Mouse (Mus musculus): ENCODE data around the gene Tmie. TPM values are rescaled to one million over a fixed set of nuclear protein-coding genes. Genes with fewer than 3 reads are reported as not detected.

Tmie gene
- total RNA-seq, 1 experiment, result 0.67 TPM

GRCm38 (mm10) chr9:110849162-110849561, 30.8 kb downstream of the Tmie start:
- Histone ChIP-seq H3K36me3 (ENCODE audit: control insufficient read depth, insufficient read depth, low read length, poor library complexity, severe bottlenecking) (no peaks in the 10 kb centered on the region), H3K9ac (ENCODE audit: insufficient read depth, low read depth, low read length, poor library complexity, severe bottlenecking) (no peak overlapping the region), H3K4me1 (ENCODE audit: control insufficient read depth in 2 of 2, insufficient read depth in 2 of 2, low read length in 2 of 2, poor library complexity in 1 of 2) (peaks cover 0 to 5% of the 10 kb centered on the region in 2 experiments; a peak in 2 of 4 replicates), H3K9me3 (ENCODE audit: control insufficient read depth, insufficient read depth, low read depth, low read length) (no peaks in the 10 kb centered on the region), H3K4me3 (ENCODE audit: insufficient read depth in 1 of 2, low read depth in 1 of 2, low read length in 2 of 2, poor library complexity in 1 of 2, severe bottlenecking in 1 of 2) (no peak overlapping the region), H3K27ac (ENCODE audit: insufficient read depth, low read depth, low read length, poor library complexity, severe bottlenecking) (no peak overlapping the region)
- DNase-seq (ENCODE audit: low read depth, low spot score), result no peak
- no peak for TF ChIP-seq HCFC1 (IDR thresholded peaks at IDR 0.05; ENCODE audit: borderline replicate concordance, insufficient read depth, low read length)
- TF ChIP-seq ZNF384 (IDR thresholded peaks at IDR 0.05; ENCODE audit: low read depth, low read length), result no peak
- in situ Hi-C loops (cut with MboI; ENCODE audit: low sequenced_read_pairs in 2 of 2, unreplicated experiment in 2 of 2), result no loop called here

DNA sequence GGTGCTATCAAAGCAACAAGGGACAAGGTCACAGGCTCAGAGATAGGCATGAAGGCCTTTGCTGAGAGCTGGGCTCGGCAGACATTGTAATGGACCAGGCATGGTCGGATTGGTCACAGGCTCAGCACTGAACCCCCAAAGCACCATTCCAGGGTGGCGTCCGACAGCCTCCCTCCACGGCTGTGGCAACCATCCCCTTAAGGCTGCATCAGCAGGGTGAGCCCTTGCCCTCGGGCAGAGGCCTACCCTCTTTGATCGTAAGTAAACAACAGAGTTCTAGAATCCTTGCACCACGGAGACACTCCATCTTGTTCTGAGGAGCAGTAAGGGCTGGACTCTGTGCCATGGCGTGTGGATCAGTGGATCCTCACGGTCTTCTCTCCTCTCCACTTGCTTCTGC, 35.7 kb downstream of the Tmie start, which contains the start of gene Prss46:
Gene Prss46 (plus strand): TSS at position 301 of the 400 bp plus-strand sequence.
- TF ChIP-seq HCFC1 (IDR thresholded peaks at IDR 0.05; ENCODE audit: borderline replicate concordance, insufficient read depth, low read length) (no peak), ZNF384 (IDR thresholded peaks at IDR 0.05; ENCODE audit: low read depth, low read length) (no peak), CHD2 (IDR thresholded peaks at IDR 0.05; ENCODE audit: low read depth, low read length) (no peak), ZC3H11A (IDR thresholded peaks at IDR 0.05; ENCODE audit: borderline replicate concordance, low read depth, low read length) (no peak), MAFK (IDR thresholded peaks at IDR 0.05; ENCODE audit: insufficient read depth, low read depth, low read length) (no peak)

DNA sequence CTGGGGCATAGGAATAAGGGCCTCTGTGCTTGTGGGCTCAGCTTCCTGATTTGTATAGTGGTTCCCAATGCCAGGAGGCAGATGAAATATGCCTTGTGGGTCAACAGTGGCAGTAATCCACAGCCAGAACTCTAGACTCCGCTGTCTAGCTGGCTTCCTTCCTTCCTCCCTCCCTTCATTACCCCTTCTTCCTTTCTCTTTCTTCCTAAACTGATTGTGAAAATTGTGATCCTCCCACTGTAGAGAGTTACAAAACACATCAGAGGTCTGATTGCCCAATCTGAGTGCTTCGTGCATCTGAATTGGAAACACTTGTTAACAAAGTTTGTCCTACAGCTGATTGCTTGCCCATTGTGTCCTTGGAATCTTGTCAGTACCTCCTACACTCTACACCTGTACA, 38.5 kb downstream of the Tmie start:
- Histone ChIP-seq H3K9ac (ENCODE audit: insufficient read depth, low read depth, low read length, poor library complexity, severe bottlenecking) (no peak overlapping the region), H3K9me3 (ENCODE audit: control insufficient read depth, insufficient read depth, low read depth, low read length) (no peaks in the 10 kb centered on the region), H3K27ac (ENCODE audit: insufficient read depth, low read depth, low read length, poor library complexity, severe bottlenecking) (no peak overlapping the region), H3K4me1 (ENCODE audit: control insufficient read depth in 2 of 2, insufficient read depth in 2 of 2, low read length in 2 of 2, poor library complexity in 1 of 2) (no peaks in the 10 kb centered on the region; a peak in 1 of 4 replicates), H3K36me3 (ENCODE audit: control insufficient read depth, insufficient read depth, low read length, poor library complexity, severe bottlenecking) (no peaks in the 10 kb centered on the region), H3K4me3 (ENCODE audit: insufficient read depth in 1 of 2, low read depth in 1 of 2, low read length in 2 of 2, poor library complexity in 1 of 2, severe bottlenecking in 1 of 2) (no peak overlapping the region)
- in situ Hi-C loops (cut with MboI; ENCODE audit: low sequenced_read_pairs in 2 of 2, unreplicated experiment in 2 of 2), result no loop called here
- TF ChIP-seq ZC3H11A (IDR thresholded peaks at IDR 0.05; ENCODE audit: borderline replicate concordance, low read depth, low read length) (no peak), CHD2 (IDR thresholded peaks at IDR 0.05; ENCODE audit: low read depth, low read length) (no peak), MAFK (IDR thresholded peaks at IDR 0.05; ENCODE audit: insufficient read depth, low read depth, low read length) (no peak), ZNF384 (IDR thresholded peaks at IDR 0.05; ENCODE audit: low read depth, low read length) (no peak), HCFC1 (IDR thresholded peaks at IDR 0.05; ENCODE audit: borderline replicate concordance, insufficient read depth, low read length) (no peak)
- no peak for DNase-seq (ENCODE audit: low read depth, low spot score)

More for the DNA sequence above, 35.7 kb downstream of the Tmie start, which contains the start of gene Prss46:
- Histone ChIP-seq H3K4me1 (ENCODE audit: control insufficient read depth in 2 of 2, insufficient read depth in 2 of 2, low read length in 2 of 2, poor library complexity in 1 of 2) (no peaks in the 10 kb centered on the region), H3K27ac (ENCODE audit: insufficient read depth, low read depth, low read length, poor library complexity, severe bottlenecking) (no peak within 1 kb of the TSS), H3K36me3 (ENCODE audit: control insufficient read depth, insufficient read depth, low read length, poor library complexity, severe bottlenecking) (no peaks in the 10 kb centered on the region), H3K9ac (ENCODE audit: insufficient read depth, low read depth, low read length, poor library complexity, severe bottlenecking) (no peak within 1 kb of the TSS), H3K9me3 (ENCODE audit: control insufficient read depth, insufficient read depth, low read depth, low read length) (no peaks in the 10 kb centered on the region), H3K4me3 (ENCODE audit: insufficient read depth in 1 of 2, low read depth in 1 of 2, low read length in 2 of 2, poor library complexity in 1 of 2, severe bottlenecking in 1 of 2) (no peak within 1 kb of the TSS)
- in situ Hi-C loops (cut with MboI; ENCODE audit: low sequenced_read_pairs in 2 of 2, unreplicated experiment in 2 of 2), result no loop called here
- no peak for DNase-seq (ENCODE audit: low read depth, low spot score)

DNA sequence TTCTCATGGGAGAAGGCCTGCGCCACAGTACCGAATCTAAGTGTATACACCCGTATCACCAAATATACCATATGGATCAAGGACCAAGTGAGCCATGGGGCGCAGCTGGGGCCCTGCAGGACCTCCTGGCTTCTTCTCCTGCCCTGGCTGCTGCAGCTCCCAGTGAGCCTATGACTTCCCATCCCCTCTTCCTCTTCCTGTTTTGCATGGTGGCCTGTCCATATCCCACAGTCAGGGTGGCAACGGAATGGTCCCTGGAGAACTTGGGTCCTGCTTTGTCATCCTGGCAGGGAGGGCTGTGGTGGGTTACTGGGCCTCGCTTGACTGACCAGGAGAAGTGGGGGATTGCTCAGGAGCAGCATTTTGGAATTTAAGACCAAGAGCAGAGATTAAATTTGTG, 39.0 kb downstream of the Tmie start:
- DNase-seq (ENCODE audit: low read depth, low spot score), result no peak
- TF ChIP-seq MAFK (IDR thresholded peaks at IDR 0.05; ENCODE audit: insufficient read depth, low read depth, low read length), result no peak
- TF ChIP-seq ZC3H11A (IDR thresholded peaks at IDR 0.05; ENCODE audit: borderline replicate concordance, low read depth, low read length), result no peak
- no peak for TF ChIP-seq HCFC1 (IDR thresholded peaks at IDR 0.05; ENCODE audit: borderline replicate concordance, insufficient read depth, low read length)
- no peak for TF ChIP-seq CHD2 (IDR thresholded peaks at IDR 0.05; ENCODE audit: low read depth, low read length)
- no peak for TF ChIP-seq ZNF384 (IDR thresholded peaks at IDR 0.05; ENCODE audit: low read depth, low read length)
- Histone ChIP-seq H3K36me3 (ENCODE audit: control insufficient read depth, insufficient read depth, low read length, poor library complexity, severe bottlenecking) (no peaks in the 10 kb centered on the region), H3K9me3 (ENCODE audit: control insufficient read depth, insufficient read depth, low read depth, low read length) (no peaks in the 10 kb centered on the region), H3K4me1 (ENCODE audit: control insufficient read depth in 2 of 2, insufficient read depth in 2 of 2, low read length in 2 of 2, poor library complexity in 1 of 2) (no peaks in the 10 kb centered on the region; a peak in 1 of 4 replicates), H3K4me3 (ENCODE audit: insufficient read depth in 1 of 2, low read depth in 1 of 2, low read length in 2 of 2, poor library complexity in 1 of 2, severe bottlenecking in 1 of 2) (no peak overlapping the region), H3K9ac (ENCODE audit: insufficient read depth, low read depth, low read length, poor library complexity, severe bottlenecking) (no peak overlapping the region), H3K27ac (ENCODE audit: insufficient read depth, low read depth, low read length, poor library complexity, severe bottlenecking) (no peak overlapping the region)
- in situ Hi-C loops (cut with MboI; ENCODE audit: low sequenced_read_pairs in 2 of 2, unreplicated experiment in 2 of 2), result no loop called here

DNA sequence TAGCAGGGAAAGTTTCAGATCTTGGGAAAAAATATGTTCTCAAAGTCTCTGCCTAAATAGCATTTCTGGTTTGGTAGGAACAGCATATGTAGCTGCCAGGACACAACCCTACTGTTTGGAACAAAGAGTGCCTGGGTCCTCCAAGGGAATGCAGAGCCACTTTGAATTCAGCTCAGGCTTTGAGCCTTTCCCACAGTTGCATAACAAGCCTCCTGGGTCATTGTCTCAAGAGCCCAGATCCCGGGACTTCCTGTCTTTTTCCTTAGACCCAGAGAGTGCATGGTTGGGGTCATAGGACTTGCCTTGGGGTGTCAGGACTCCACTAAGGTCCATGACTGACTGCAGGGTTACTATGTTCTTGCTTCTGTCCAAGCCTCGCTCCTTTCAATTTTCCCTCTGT, 43.8 kb downstream of the Tmie start:
- peaks cover 2 to 11% of the 10 kb centered on the region in 2 experiments; a peak in 2 of 4 replicates for H3K4me1 ChIP-seq (ENCODE audit: control insufficient read depth in 2 of 2, insufficient read depth in 2 of 2, low read length in 2 of 2, poor library complexity in 1 of 2)
- H3K9me3 ChIP-seq (ENCODE audit: control insufficient read depth, insufficient read depth, low read depth, low read length), result no peaks in the 10 kb centered on the region
- DNase-seq (ENCODE audit: low read depth, low spot score), result no peak
- H3K9ac ChIP-seq (ENCODE audit: insufficient read depth, low read depth, low read length, poor library complexity, severe bottlenecking), result no peak overlapping the region
- in situ Hi-C loops (cut with MboI; ENCODE audit: low sequenced_read_pairs in 2 of 2, unreplicated experiment in 2 of 2), result no loop called here
- H3K36me3 ChIP-seq (ENCODE audit: control insufficient read depth, insufficient read depth, low read length, poor library complexity, severe bottlenecking), result no peaks in the 10 kb centered on the region
- H3K4me3 ChIP-seq (ENCODE audit: insufficient read depth in 1 of 2, low read depth in 1 of 2, low read length in 2 of 2, poor library complexity in 1 of 2, severe bottlenecking in 1 of 2), result no peak overlapping the region
- no peak overlapping the region for H3K27ac ChIP-seq (ENCODE audit: insufficient read depth, low read depth, low read length, poor library complexity, severe bottlenecking)
- TF ChIP-seq CHD2 (IDR thresholded peaks at IDR 0.05; ENCODE audit: low read depth, low read length) (no peak), ZC3H11A (IDR thresholded peaks at IDR 0.05; ENCODE audit: borderline replicate concordance, low read depth, low read length) (no peak), HCFC1 (IDR thresholded peaks at IDR 0.05; ENCODE audit: borderline replicate concordance, insufficient read depth, low read length) (no peak), MAFK (IDR thresholded peaks at IDR 0.05; ENCODE audit: insufficient read depth, low read depth, low read length) (no peak), ZNF384 (IDR thresholded peaks at IDR 0.05; ENCODE audit: low read depth, low read length) (no peak)
